Mouse (Mus musculus) gastrocnemius, adult 8-10 months (tissue): Measurements from ENCODE around the gene Gm14085. TPM values are rescaled to one million over a fixed set of nuclear protein-coding genes. Genes with fewer than 3 reads are reported as not detected.

Experiments used
- DNase-seq, 2 experiments: peaks; one replicate each; pipeline ENCODE4 v3.0.0; 2022; ENCODE audit warnings: low spot score in 2 of 2
- total RNA-seq, 4 experiments: library from RNA; stranded (reverse); gene quantifications; 2 replicates each; pipeline ENCODE4 v1.2.4; 2022

Gm14085 gene
- total RNA-seq, 4 experiments from 2014 or later: 0.10 to 0.13 TPM; not detected in 2

DNA sequence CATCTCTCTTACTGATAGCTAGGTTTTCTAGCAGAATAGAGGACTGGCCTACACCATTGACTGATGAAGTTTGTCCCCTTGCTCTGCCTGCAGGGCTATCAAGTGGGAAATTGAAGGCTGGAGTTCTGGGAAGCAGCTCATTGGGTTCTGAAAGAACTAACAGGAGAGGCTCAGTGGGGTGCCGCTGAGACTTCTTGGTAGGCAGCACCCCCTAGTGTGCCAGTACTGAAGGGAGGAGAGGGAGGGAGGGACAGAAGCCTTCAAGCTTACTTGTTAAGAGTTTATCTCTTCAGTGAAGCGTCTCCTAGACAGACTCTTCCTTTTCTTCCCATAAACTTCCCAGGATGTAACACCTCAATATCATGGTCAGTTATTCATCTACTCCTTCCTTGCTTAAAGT, 73.6 kb downstream of the Gm14085 start:
- DNase-seq: no peak

DNA sequence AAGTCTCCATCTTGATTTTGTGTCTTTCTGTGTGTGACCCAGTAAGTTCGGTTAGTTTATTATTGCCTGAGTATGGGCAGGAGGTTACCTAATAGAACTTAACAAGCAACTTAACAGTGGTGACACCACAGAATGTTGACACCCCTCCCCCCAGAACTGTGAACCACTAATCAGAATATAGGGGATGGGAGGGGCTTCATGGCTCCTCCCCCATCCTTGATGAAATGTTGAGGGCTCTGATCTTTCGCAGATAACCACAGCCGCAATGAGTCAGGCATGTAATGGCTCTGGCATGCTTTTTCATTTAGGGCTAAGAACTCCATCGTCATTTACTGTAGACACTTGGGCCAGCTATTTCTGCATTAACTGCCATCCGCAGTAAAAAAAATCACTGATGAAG, 76.5 kb downstream of the Gm14085 start:
- DNase-seq: no peak

DNA sequence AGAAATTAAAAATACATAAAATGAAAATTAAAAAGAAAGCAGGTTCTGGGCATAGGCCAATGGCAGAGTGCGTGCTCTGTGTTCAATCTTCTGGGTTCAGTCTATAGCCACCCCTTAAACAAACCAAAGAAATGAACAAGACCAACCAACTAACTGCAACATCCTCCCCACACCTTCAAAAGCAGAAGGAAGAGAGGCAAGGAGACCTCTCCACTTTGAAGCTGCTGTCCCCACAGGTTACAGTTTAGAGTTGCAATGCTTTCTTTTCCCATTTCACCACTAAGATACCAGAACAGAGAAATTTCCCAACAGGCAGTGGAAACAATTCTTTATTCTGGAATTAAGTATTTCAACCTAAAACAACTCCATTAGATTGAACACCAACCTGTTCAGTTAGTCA, 77.5 kb downstream of the Gm14085 start:
- no peak for DNase-seq

DNA sequence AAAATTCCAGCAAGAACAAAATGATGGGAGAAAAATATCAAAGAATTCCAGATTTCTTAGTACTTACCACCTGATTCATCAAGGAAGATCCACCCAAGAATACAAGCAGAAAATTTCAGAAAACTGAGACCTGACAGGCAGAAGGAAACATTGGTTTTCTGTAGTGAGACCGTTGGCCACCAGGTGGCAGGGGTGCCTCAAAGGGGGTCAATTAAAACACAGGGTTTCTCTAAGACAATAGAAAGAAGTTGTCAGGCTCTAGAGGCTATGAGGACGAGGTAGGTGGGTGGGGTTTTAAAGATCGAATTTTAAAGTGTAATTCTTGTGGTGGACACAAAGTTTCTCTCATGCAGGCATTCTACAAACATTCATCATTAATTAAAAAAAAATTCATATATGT, 84.7 kb downstream of the Gm14085 start:
- DNase-seq: no peak

DNA sequence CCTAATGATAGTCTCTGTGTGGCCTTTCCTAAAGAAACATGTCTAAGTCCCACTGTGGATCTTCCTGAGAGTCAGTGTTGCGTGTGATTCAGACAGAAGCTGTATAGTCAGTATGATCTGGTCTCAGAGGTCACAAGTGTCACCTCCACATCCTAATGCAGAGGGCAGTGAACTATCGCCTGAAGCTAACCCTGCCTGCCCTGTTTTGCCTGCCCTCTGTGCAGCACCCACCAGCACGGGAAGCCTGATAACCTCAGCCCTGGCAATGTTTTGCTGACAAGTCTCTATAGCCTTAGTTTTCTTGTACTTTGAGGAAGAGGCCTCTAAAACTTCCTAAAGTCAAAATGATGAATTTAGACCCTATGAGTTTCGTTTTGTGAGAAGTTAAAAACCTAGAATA, 85.7 kb downstream of the Gm14085 start:
- DNase-seq: no peak

DNA sequence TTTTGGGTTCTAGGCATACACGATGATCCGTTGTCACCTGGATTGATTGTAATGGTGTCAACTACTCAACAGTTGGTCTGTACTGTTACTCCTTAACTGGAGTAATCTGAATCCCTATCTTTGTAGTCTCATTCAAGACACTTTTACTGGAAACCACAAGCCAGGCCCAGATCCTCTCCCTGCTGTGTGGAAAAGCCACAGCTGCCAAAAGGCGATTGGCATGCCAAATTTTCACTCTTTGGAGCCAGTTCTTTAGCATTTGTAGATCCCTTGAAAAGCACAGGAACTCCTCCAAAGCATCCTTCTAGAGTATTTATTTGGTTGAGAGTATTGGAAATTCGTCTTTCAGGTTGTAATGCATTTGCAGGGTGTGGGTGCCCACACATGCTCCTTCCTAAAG, 86.6 kb downstream of the Gm14085 start:
- no peak for DNase-seq

DNA sequence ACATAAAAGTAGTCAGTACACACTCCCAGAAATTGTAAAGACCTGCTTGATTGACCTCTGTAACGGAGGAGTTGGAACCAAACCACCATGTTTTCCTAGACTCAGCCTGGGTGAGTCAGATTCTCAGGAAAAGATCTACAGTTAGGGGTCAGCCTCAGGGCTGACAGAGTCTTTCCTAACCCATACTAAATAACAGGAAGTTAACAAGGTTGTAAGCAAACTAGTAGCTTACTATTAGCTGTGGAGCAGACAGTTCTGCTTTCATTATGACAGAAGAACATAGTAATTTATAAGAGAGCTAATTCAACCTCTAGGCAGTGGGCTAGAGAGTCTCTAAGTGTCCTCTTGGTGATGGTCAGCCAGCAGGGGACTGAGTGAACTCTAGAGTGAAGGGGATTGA, 87.7 kb downstream of the Gm14085 start:
- DNase-seq: no peak

DNA sequence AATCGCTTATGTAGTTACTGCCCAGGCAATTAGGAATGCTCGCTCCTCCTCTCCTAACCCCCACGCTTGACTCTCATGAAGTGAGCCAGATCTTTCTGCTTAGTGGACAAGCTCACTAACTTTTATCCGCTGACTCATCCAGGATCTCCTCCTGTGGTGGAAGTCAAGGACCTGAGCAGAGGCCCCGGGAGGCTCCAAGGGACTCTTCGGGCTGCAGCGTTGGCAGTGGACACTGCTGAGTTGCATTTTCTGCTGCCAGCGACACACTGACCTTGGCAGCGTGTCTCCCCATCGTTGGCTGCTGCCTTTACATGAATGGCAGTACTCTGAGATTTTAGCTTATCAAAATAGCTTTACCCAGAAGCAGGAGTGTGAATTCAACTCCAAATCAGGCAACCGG, 90.7 kb downstream of the Gm14085 start:
- DNase-seq: peak; percentile 41 to 70

DNA sequence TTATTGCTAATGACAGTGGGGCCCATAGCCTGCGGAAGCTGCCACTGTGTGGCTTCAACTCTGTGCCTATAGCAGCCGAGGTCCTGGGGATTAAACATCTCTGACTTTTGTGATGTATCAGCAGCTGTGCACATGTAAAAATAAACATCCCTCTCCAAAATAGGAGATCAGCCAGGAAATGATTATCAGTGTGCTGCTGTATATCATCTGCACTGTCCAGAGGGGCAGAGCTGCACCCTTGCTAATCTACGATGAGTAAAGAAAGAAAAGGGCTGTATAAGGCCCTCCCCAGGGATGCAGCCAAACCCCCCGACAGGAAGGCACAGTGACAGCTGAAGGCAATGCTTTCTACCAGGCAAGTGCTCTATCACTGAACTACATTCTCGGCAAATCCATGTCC, 91.6 kb downstream of the Gm14085 start:
- DNase-seq: no peak

DNA sequence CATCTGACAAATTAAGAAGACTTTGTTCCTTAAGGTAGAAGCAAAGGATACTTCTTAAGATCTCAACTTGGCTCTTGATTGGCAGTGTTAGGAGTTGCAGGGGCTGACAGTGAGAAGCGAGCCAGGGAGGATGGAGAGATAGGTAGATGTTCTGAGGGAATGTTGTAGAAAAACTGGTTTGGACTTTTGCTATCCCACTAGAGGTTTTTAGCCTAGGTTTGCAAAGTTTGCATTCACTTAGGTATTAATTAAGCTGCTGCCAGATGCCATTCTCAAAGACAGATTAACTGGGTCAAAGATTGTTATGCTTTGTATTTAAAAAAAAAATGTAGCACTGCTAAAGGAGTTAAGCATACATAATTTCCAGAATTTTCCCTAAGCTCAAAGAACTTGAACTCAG, 92.6 kb downstream of the Gm14085 start:
- DNase-seq: no peak

Other genes with a start within 250 kb of the Gm14085 start
- gene Duox2, start 186.5 kb upstream of the Gm14085 start, total RNA-seq: under 1 TPM in 3 of 4 experiments, not detected in 1; 0.07 to 0.24 (median 0.18) TPM
- not detected for gene Duoxa2, start 186.0 kb upstream of the Gm14085 start, total RNA-seq
- under 1 TPM in 3 of 4 experiments, not detected in 1; 0.48 to 0.63 (median 0.62) TPM for gene Duoxa1, start 171.2 kb upstream of the Gm14085 start, total RNA-seq
- gene Duox1, start 169.3 kb upstream of the Gm14085 start, total RNA-seq: under 1 TPM; 0.19 to 0.38 (median 0.29) TPM
- 1 to 10 TPM; 1.3 to 1.9 (median 1.4) TPM for gene Shf, start 115.8 kb upstream of the Gm14085 start, total RNA-seq
- gene Slc28a2, start 58.5 kb upstream of the Gm14085 start, total RNA-seq: 1 to 10 TPM; 4.6 to 5.7 (median 5.2) TPM
- 1 to 10 TPM; 2.4 to 4.4 (median 3.9) TPM for gene Gatm, start 126.4 kb downstream of the Gm14085 start, total RNA-seq
- under 1 TPM in 1 of 4 experiments, not detected in 3; 0.38 TPM for gene AA467197, start 152.0 kb downstream of the Gm14085 start, total RNA-seq
- gene Slc30a4, start 217.7 kb downstream of the Gm14085 start, total RNA-seq: 10 to 100 TPM; 13.6 to 18.7 (median 15.7) TPM